Mouse (Mus musculus) adrenal gland, adult (tissue): ENCODE results near the gene Tspan32.

Experiments used
- DNase-seq, 2 experiments: peaks; one replicate each; pipeline ENCODE4 v3.0.0; 2022 to 2023; ENCODE audit warnings: low spot score in 1 of 2; ENCODE audit not compliant: inconsistent age in 2 of 2

Tspan32 gene

DNA sequence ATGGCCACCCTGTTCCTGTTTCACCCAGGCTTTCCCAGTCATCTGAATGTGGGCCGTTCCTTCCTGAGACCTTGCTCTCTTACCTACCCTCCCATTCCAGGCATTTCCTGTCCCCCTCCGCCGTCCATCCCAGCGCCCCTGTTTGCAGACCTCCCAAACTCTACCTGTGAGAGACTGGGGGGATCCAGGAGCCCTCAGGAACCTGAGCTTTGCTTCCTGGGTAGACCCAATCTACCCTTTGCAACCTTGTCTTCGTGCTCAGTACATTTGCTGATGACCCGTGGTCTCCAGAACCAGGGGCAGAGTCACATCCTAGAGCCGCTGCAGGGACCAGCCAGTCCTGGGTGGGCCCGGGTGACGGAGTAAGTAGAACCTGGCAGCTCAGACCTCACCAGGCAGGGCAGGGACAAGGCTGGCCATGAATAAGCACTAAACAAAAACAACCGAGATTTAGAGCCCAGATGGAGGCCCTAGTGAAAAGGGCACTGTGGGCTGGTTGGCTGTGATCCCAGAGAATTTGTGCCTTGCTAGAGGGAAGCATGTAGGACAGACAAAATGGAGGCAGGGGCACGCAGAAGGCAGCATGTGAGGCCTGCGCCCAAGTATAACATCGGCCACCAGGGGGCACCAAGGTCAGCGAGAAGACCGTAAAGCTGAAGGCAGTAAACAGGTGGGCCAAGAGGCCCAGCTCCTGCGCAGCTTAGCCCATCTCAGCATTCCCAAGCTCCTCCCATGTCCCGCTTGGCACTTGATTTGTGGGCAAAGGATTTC is 2.9 kb downstream of the Tspan32 start:
- peak; percentile 91 to 98 for DNase-seq

DNA sequence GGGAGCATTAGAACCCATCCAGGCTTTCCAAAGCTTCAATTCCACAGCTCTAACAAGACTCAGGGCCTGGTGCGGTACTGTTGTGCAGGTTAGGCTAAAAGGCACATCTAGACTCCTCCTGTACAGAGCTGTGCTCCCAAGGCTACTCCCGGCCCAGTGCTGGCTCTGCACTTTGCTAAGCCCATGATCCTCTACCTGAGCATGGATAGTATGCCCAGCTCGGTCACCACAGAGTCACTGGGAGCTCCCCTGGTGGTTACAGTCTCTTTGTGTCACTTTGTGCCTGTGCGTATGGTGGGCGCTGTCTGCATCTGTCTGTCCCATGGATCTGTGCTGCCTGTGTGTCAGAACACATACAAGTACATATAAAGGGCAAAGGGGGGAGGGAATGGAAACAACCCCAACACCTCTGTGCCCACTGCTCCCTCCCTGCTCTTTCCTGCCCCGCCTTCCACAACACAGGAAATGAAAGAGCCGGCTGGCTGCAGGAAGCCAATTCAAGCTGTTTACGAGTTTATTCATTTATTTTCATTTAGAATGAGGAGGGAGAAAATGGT is 3.6 kb downstream of the Tspan32 start:
- peak in 1 of 2 experiments; percentile 53 for DNase-seq

DNA sequence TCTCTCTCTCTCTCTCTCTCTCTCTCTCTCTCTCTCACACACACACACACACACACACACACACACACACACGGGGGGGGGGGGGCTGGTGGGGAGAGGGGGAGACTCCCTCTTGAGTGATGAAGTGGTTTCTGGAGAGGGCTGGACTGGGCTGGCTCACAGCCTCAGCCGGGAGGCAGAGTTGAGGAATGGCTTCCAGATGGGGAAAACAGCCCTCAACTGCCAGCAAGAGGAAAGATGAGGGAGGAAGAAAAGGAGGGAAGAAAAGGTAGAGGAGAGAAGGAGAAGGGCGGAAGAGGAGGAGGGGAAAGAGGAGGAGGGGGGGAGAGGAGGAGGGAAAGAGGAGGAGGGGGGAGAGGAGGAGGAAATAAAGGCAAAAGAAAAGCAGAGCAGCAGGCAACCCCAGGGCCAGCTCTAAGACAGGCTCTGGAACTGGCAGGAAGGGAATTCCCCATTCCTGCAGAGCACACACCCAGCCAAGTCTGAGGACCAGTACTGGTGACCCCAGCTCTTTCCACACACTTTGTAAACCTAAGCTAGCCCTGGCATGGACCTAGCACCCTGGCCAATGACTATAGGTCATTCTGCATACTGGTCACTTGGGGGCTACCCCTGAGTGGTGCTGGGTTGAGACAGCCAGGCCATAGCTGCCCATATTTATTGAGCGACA is 4.3 kb downstream of the Tspan32 start:
- DNase-seq: no peak

DNA sequence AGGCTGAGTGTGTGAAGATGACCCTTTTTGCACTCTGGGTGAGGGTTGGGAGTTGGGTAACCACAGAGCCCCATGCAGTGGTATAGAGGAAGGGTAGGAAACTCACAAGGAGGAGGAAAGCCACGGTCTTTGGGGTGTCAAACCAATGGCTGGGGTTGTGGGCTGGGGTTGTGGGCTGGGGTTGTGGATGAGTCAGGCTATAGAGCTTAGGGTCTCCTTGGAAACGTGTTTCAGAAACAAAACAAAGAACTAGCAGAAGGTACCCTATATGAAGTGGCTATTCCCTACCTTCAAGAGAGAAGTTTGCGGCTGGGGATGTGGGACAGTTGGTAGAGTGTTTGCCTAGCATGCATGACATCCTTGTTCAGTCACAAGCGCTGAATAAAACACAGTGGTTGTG is 5.2 kb downstream of the Tspan32 start:
- no peak for DNase-seq

- DNase-seq: no peak
Measured at GRCm38 (mm10) chr7:143011226-143011625, 6.4 kb downstream of the Tspan32 start.

- DNase-seq: peak; percentile 68 to 83
Measured at GRCm38 (mm10) chr7:143012230-143012875, 7.5 kb downstream of the Tspan32 start.

GRCm38 (mm10) chr7:143013420-143014178 is 8.8 kb downstream of the Tspan32 start:
- DNase-seq: peak; percentile 93 to 95

GRCm38 (mm10) chr7:143014862-143015659 is 10.2 kb downstream of the Tspan32 start:
- peak; percentile 83 to 84 for DNase-seq

DNA sequence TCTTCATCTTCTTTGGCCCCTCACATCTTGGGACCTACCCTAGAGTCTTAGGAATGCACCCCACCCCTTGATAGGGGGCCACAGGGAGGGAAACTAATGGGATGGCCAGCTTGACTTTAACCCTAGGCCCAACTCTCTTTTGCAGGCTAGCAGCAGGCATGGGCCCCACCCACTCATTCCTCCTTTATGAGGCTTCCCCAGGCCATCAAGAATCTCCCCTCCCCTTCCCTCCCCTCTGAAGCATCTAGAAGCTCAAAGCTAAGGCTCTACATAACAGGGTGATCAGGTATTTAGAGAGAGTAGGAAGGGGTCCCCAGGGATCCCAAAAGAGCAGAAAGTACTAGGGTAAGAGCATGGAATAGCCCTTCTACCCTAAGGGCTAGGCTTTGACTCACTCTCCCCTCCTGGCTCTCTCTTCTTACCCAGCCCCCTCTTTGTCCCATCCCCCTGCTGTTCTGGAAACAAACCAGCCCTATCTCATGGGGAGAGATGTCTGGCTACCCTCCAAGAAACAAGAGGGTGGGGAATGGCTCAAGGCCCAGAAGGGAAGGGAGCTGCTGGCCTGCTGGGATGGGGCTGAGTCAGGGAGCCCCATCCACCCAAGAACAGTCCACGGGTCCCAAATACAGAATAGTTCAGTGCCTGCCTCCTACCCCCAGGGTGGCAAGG is 11.0 kb downstream of the Tspan32 start:
- peak; percentile 82 to 91 for DNase-seq

- DNase-seq: peak in 1 of 2 experiments; percentile 41
Measured at GRCm38 (mm10) chr7:143016424-143017142, 11.7 kb downstream of the Tspan32 start.

DNA sequence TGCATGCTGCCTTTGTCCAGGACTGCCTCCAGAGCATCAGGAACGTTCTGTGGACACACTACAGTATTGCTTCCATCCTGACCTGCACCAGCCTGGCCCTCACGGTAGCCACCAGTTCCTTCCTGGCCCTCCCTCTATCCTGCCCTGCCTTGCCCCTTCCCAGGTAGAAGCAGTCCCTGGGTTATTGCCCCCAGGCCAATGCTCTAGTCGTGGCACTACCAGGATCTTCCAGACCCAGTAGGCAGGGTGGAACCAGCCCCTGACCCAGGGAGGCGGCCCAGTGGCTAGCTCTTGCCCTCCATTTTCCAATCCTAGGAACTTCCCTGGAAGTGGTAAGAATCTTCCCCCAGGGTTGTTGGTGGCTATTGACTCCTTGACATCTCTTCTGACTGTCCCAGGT is 12.3 kb downstream of the Tspan32 start:
- DNase-seq: no peak

DNA sequence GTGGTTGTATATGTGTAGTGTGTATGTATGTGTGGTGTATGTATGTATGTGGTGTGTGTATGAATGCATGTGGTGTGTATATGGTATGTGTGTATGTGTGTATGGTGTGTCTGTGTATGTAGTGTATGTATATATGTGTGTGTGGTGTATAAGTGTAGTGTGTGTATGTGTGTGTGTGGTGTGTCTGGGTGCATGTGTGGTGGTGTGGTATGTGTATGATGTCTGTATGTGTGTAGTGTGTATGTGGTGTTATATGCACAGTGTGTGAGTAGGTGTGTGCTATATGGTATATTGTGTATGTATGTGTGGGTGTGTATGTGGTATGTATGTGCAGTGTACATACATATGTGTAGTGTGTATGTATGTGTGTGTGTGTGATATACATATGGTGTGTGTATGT is 15.2 kb downstream of the Tspan32 start:
- no peak for DNase-seq

GRCm38 (mm10) chr7:143020764-143021163 is 15.9 kb downstream of the Tspan32 start:
- peak in 1 of 2 experiments; percentile 41 for DNase-seq

DNA sequence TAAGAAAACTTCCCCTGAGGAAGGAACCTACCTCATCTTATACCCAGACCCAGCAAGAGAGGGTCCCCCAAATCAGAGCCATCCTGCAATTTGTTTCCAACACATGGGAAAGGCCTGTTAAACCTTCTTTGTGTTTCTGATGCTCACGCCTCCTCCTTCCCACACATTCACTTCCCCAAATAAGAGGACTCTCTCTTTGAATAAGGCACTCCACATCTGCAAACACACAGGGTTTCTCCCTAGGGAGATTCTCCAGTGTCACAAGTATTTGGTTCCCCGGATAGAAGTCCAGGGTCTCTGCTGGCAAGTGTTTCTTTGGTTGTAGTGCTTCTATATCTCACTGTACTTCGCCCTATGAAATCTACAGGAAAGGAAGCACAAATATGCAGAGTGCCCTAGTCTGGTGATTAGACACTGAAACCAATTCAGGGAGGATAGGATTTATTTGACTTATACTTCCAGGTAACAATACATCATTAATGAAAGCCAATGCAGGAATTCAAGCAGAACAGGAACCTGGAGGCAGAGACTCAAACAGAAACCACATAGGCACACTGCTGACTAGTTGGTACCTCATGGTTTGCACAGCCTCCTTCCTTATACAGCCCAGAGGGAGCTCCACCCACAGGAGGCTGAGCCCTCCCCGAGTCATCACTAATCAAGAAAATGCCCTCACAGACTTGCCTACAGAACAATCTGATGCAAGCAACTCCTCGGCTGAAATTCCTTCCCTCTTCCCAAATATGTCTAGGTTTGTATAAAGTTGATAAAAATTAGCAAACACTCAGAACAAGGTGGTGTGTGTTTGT is 16.7 kb downstream of the Tspan32 start:
- DNase-seq: no peak

DNA sequence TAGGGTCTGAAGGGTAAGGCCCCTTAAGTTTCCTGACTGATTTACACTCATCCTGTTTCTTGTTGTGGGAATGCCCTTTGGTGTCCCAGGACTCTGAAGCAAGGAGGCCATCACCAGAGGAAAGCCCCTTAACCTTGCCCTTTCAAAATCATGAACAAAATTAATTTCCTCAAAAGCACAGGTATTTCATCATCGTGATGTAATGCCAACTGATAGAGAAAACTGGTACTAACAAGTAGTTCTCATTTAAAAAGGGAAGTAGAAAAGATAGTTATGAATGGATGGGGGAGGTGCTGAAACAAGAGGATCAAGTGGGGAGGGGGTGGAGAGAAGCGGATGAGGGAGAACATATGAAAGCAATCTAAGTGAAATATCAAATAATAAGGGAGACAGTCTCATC is 18.7 kb downstream of the Tspan32 start:
- DNase-seq: no peak

GRCm38 (mm10) chr7:143024293-143024692 is 19.4 kb downstream of the Tspan32 start:
- no peak for DNase-seq

DNA sequence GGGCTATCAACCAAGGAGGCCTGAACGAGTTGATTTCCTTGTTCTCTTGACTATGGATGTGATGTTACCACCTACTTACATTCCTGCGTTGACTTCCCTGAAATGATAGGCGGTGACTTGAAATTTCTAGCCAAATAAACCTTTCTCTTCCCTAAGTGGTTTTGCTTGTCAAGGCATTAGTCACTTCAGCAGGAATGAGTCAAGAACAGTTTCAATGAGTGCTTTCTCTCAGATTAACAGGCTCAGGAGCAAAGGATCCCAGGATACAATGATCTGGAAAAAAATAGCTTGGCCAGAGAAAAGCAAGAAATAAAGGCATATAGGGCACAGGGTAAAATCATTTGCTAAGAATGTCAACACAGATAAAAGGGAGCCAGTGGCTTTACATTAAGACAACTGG is 20.6 kb downstream of the Tspan32 start:
- DNase-seq: no peak

DNA sequence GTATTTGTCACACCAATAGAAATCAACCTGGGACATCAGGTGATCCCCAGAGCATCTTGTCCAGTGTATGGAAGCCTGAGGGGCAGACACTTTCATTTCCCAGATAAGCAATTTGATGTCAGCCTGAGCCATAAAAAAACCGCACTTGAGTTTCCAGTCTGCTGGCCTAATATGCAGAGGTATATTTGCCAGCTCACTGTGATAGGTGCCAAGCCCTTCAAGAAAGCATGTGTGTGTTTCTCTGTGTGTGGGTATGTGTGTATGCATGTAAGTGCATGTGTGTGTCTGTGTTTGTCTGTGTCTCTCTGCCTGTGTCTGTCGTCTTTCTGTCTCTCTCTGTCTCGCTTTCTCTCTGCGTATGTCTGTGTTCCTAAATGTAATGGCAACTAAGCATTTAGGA is 22.4 kb downstream of the Tspan32 start:
- no peak for DNase-seq
